Mouse (Mus musculus) brain, adult 10 weeks (tissue): ENCODE measurements around the gene Reg3a. TPM values are rescaled to one million over a fixed set of nuclear protein-coding genes. Genes with fewer than 3 reads are reported as not detected.

ENCODE experiments used
- polyA plus RNA-seq: library from polyadenylated mRNA; stranded (reverse); fragments of 350-450 nt; fragmentation: Illumina TruSeq; extraction: RNeasy Lipid Tissue Mini Kit (QIAGEN cat#74804); gene quantifications from one replicate; pipeline ENCODE4 v1.2.3, GENCODE M21; 2015; ENCODE audit warnings: low read depth, low replicate concordance

The Reg3a gene
- polyA plus RNA-seq: not detected

GRCm38 (mm10) chr6:78380409-78380808, at the start of gene Reg3a:
TSS of gene Reg3a (plus strand) at chr6:78380709.

GRCm38 (mm10) chr6:78370357-78370756, 10.2 kb upstream of the Reg3a start, which contains the start of gene Reg3b:
TSS of gene Reg3b (plus strand) at chr6:78370657.

DNA sequence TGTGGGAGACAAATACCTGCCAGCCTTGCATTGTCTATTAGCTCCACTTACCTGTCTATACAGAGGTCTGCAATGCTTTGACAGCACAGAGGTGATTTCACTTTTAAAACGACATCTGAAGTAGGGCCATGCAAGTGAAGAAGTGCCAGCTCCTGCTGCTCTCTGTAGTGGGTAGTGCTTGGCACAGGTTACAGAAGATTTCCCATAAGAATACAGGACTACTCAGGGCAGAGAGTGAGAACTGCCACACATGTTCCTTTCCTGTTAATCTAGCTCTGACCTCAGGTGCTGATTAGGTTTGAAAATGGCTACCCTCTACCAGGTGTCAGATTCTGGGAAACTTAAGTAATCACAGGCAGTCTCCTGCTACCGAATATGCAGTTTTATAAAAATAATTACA, 1.7 kb upstream of the Reg3a start, which contains the start of gene Reg3d:
TSS of gene Reg3d (minus strand) at position 101 of the 400 bp plus-strand sequence.

DNA sequence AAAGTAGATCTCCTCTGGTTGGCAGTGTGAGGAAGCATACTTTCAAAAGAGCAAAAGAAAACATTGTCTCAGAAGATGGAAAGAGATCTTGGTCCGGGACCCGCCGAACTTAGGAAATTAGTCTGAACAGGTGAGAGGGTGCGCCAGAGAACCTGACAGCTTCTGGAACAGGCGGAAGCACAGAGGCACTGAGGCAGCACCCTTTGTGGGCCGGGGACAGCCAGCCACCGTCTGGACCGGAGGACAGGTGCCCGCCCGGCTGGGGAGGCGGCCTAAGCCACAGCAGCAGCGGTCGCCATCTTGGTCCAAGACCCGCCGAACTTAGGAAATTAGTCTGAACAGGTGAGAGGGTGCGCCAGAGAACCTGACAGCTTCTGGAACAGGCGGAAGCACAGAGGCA, 14.8 kb downstream of the Reg3a start, which contains the start of gene Reg2:
TSS of gene Reg2 (plus strand) at position 301 of the 400 bp plus-strand sequence.

DNA sequence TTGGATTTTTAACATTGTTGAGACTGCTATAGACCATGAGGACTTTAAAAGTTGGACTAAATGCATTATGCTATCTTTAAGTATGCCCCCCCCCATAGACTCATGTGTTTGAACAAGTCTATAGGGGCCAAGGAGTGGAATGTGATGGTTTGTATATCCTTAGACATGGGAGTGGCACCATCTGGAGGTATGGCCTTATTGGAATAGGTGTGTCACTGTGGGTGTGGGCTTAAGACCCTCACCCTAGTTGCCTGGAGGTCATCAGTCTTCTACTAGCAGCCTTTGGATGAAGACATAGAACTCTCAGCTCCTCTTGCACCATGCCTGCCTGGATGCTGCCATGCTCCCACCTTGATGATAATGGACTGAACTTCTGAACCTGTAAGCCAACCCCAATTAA, 41.9 kb downstream of the Reg3a start, which contains the start of gene Reg1:
TSS of gene Reg1 (plus strand) at position 301 of the 400 bp plus-strand sequence.

Other genes with a start within 250 kb of the Reg3a start
- not detected for gene Reg3b, start 10.1 kb upstream of the Reg3a start, polyA plus RNA-seq
- gene Reg3d, start 1.8 kb upstream of the Reg3a start, polyA plus RNA-seq: not detected
- not detected for gene Reg2, start 14.9 kb downstream of the Reg3a start, polyA plus RNA-seq
- not detected for gene Reg1, start 42.0 kb downstream of the Reg3a start, polyA plus RNA-seq
- not detected for gene Reg3g, start 88.2 kb downstream of the Reg3a start, polyA plus RNA-seq